Mouse (Mus musculus): ENCODE results near the gene Fbxo21.

DNA sequence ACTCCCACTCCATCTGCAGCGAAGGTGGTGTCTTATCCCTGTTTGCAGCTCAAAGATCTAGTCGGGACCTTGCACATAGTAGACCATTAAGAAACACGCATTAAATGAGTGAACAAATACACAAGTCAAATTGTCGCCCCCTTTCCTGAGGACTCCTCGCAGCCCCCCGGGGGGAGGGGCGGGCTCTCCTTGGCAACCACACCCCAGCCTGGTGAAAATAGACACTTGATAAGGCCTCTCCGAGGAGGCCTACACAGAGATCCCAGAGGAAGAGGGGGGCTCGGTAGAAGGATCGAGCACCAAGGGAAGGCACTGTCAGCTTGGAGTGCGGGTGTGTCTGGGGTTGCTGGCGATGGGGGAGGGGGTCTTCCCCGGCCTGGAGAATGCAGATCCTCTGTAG is 49.8 kb downstream of the Fbxo21 start:
- no peak for TF ChIP-seq POLR2A (IDR thresholded peaks at IDR 0.05; ENCODE audit: low read depth, low read length)
- no peak for TF ChIP-seq CTCF (IDR thresholded peaks at IDR 0.05; ENCODE audit: extremely low read depth, insufficient read depth, insufficient read length, insufficient replicate concordance)

Data from spleen, adult 2 months (tissue).